28 mouse cellular contexts compared by ENCODE assay signal in the genomic region with DNA sequence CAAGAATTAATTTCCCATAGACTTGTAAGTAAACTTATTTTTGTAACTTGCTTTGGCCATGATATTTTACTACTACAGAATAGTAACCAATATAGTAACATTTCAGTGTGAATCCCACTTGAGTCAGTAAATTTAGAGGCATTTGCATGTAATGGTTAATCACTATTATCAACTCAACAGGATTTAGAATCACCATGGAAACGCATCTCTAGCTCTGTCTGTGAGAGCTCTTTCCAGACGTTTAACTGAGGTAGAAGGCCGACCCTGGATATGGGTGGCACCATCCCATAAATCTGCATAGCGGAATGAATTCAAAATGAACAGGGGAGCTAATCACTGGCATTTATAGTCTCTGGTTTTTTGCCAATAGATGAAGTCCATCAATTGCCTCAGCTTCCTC.
"Had no signal": no experiment of that assay in that cellular context is flagged by ENCODE, and none has a peak within 500 bp of the region (broad histone marks: within the 10 kb centered on the region; RNA-seq: fewer than 3 reads in every experiment).

No protein-coding gene starts in this region.

- H3K4me3 ChIP-seq: heart, adult 2 months; heart, embryonic 13.5 days; heart, embryonic 15.5 days; hindbrain, embryonic 13.5 days; hindbrain, embryonic 15.5 days; kidney, embryonic 15.5 days; layer of hippocampus, adult 2 months; left cerebral cortex, adult 2 months; limb, embryonic 10.5 days; limb, embryonic 12.5 days; liver, embryonic 13.5 days; liver, embryonic 15.5 days had no signal

- ATAC-seq: hindbrain, postnatal 0 days; intestine, embryonic 16.5 days had no signal

- H3K4me2 ChIP-seq: heart, embryonic 11.5 days; heart, embryonic 13.5 days; heart, embryonic 15.5 days; hindbrain, embryonic 13.5 days; hindbrain, embryonic 15.5 days; kidney, embryonic 15.5 days; limb, embryonic 12.5 days; liver, embryonic 11.5 days; liver, embryonic 13.5 days; liver, embryonic 15.5 days had no signal

- H3K9ac ChIP-seq: heart, embryonic 13.5 days; heart, embryonic 15.5 days; hindbrain, embryonic 13.5 days; hindbrain, embryonic 15.5 days; kidney, embryonic 15.5 days; limb, embryonic 12.5 days; liver, embryonic 13.5 days; liver, embryonic 15.5 days had no signal

- H3K27me3 ChIP-seq: heart, embryonic 13.5 days; heart, embryonic 15.5 days; hindbrain, embryonic 13.5 days; hindbrain, embryonic 15.5 days; kidney, embryonic 15.5 days; limb, embryonic 12.5 days; liver, embryonic 13.5 days; liver, embryonic 15.5 days had no signal

- H3K4me1 ChIP-seq: heart, embryonic 13.5 days; heart, embryonic 15.5 days; hindbrain, embryonic 13.5 days; hindbrain, embryonic 15.5 days; kidney, embryonic 15.5 days; limb, embryonic 10.5 days; limb, embryonic 12.5 days; liver, embryonic 13.5 days; liver, embryonic 15.5 days had no signal

- H3K27ac ChIP-seq: heart, adult 2 months; heart, embryonic 13.5 days; heart, embryonic 15.5 days; hindbrain, embryonic 13.5 days; hindbrain, embryonic 15.5 days; hindbrain, postnatal 0 days; kidney, embryonic 15.5 days; kidney, postnatal 0 days; layer of hippocampus, adult 2 months; left cerebral cortex, adult 2 months; limb, embryonic 10.5 days; limb, embryonic 12.5 days; liver, embryonic 13.5 days; liver, embryonic 15.5 days had no signal

- DNase-seq: gastrocnemius, postnatal 14 days; gastrocnemius, postnatal 36 days; heart, adult 11 months; heart, adult 2 months; heart, postnatal 14 days; heart, postnatal 36 days; kidney, adult 11 months; kidney, adult 2 months; kidney, adult 9 months; kidney, postnatal 25 days; kidney, postnatal 4 days; liver; liver, embryonic 13.5 days had no signal

- H3K9me3 ChIP-seq: heart, embryonic 13.5 days; heart, embryonic 15.5 days; hindbrain, embryonic 15.5 days; kidney, embryonic 15.5 days; limb, embryonic 10.5 days; liver, embryonic 13.5 days; liver, embryonic 15.5 days had no signal

- H3K36me3 ChIP-seq: heart, embryonic 13.5 days; heart, embryonic 15.5 days; hindbrain, embryonic 13.5 days; hindbrain, embryonic 15.5 days; kidney, embryonic 15.5 days; limb, embryonic 10.5 days; limb, embryonic 12.5 days; liver, embryonic 13.5 days; liver, embryonic 15.5 days had no signal
